Mouse (Mus musculus) stomach, embryonic 14.5 days (tissue): Measurements from ENCODE around the gene AC124502.3. TPM values are rescaled to one million over a fixed set of nuclear protein-coding genes. Genes with fewer than 3 reads are reported as not detected.

Experiments
- ATAC-seq: fragments of 200-750 bp; cut with Nextera tagmentation; 2 replicates; pipeline ENCODE4 v1.8.0; 2017; ENCODE audit warnings: low read depth, moderate TSS enrichment; ENCODE audit not compliant: insufficient number of reproducible peaks, insufficient read depth, low FRiP score
- H3K27ac ChIP-seq: fragments of 300-500 bp; sonication (generic); 2 replicates; pipeline ENCODE4 v1.5.1; 2014; ENCODE audit warnings: mild to moderate bottlenecking, low read length, moderate library complexity, mixed read lengths
- H3K27me3 ChIP-seq: fragments of 300-500 bp; sonication (generic); 2 replicates; pipeline ENCODE4 v1.6.1; 2014; ENCODE audit warnings: low read length, control low read depth, mixed read lengths; ENCODE audit not compliant: control insufficient read depth, insufficient read depth
- H3K36me3 ChIP-seq: fragments of 300-500 bp; sonication (generic); 2 replicates; pipeline ENCODE4 v1.6.1; 2014; ENCODE audit warnings: mild to moderate bottlenecking, control low read depth, low read length, moderate library complexity, mixed read lengths; ENCODE audit not compliant: control insufficient read depth, insufficient read depth
- H3K4me1 ChIP-seq: fragments of 300-500 bp; sonication (generic); 2 replicates; pipeline ENCODE4 v1.6.1; 2014; ENCODE audit warnings: low read length, control low read depth, mixed read lengths; ENCODE audit not compliant: control insufficient read depth, insufficient read depth
- H3K4me2 ChIP-seq: fragments of 300-500 bp; sonication (generic); replicated peaks from 2 replicates; pipeline ENCODE4 v1.6.1; 2014; ENCODE audit warnings: low read depth, low read length, control low read depth
- H3K4me3 ChIP-seq: fragments of 300-500 bp; sonication (generic); 2 replicates; pipeline ENCODE4 v1.5.1; 2014; ENCODE audit warnings: low read depth, low read length, control low read depth
- H3K9ac ChIP-seq: fragments of 300-500 bp; sonication (generic); replicated peaks from 2 replicates; pipeline ENCODE4 v1.6.1; 2014; ENCODE audit warnings: low read depth, mild to moderate bottlenecking, control low read depth, low read length, moderate library complexity, mixed read lengths
- H3K9me3 ChIP-seq: fragments of 300-500 bp; sonication (generic); 2 replicates; pipeline ENCODE4 v1.6.1; 2016; ENCODE audit warnings: low read depth, low read length, control low read depth; ENCODE audit not compliant: control insufficient read depth
- WGBS: fragments of 180-500 bp; shearing (Covaris S2); extraction: QIAGEN DNeasy Blood & Tissue Kit; methylation state at CpG from one replicate; pipeline ENCODE4 v1.1.7; 2014; 5-methylcytosine and 5-hydroxymethylcytosine counted together
- polyA plus RNA-seq: library from polyadenylated mRNA; unstranded; fragments of >200 nt; fragmentation: Nextera tagmentation; extraction: Ambion mirVana; gene quantifications from 2 replicates; pipeline ENCODE4 v1.2.1, GENCODE M21; 2014

Gene AC124502.3
- polyA plus RNA-seq, 1 experiment from 2014 or later: 1.8 TPM

GRCm38 (mm10) chr19:5068570-5069234, 30.0 kb downstream of the AC124502.3 start:
- peak overlapping the region; percentile 60 for H3K9ac ChIP-seq
- H3K36me3 ChIP-seq: no peaks in the 10 kb centered on the region
- 0 out of 2 replicates have a peak, but pooled peaks cover 2% of the 10 kb centered on the region for H3K27me3 ChIP-seq
- H3K9me3 ChIP-seq: no peaks in the 10 kb centered on the region
- H3K4me3 ChIP-seq: peak overlapping the region; percentile 70
- no peak overlapping the region; the same call in 1 of the 2 replicates for H3K27ac ChIP-seq
- peaks cover 45% of the 10 kb centered on the region for H3K4me1 ChIP-seq
- no peak for ATAC-seq
- H3K4me2 ChIP-seq: peak overlapping the region; percentile 76
- 29% methylated on average over 21 of the region's 21 CpGs for WGBS

- H3K4me1 ChIP-seq: peaks cover 44% of the 10 kb centered on the region
- no peaks in the 10 kb centered on the region for H3K9me3 ChIP-seq
- peak overlapping the region; percentile 96; the same call in 1 of the 2 replicates for H3K27ac ChIP-seq
- H3K27me3 ChIP-seq: 0 out of 2 replicates have a peak, but pooled peaks cover 2% of the 10 kb centered on the region
- no peak for ATAC-seq
- peak overlapping the region; percentile 7; the same call in 1 of the 2 replicates for H3K9ac ChIP-seq
- H3K4me3 ChIP-seq: peak overlapping the region; percentile 70
- 70% methylated on average over 5 of the region's 5 CpGs for WGBS
- H3K4me2 ChIP-seq: peak overlapping the region; percentile 76
- H3K36me3 ChIP-seq: no peaks in the 10 kb centered on the region
Measured at GRCm38 (mm10) chr19:5069486-5069885, 30.8 kb downstream of the AC124502.3 start.

- no peak for ATAC-seq
- WGBS: 72% methylated on average over 7 of the region's 7 CpGs
- Histone ChIP-seq H3K36me3 (no peaks in the 10 kb centered on the region), H3K9ac (no peak overlapping the region; the same call in 1 of the 2 replicates), H3K27ac (peak overlapping the region; percentile 96; the same call in 1 of the 2 replicates), H3K4me2 (peak overlapping the region; percentile 76), H3K4me3 (peak overlapping the region; percentile 70), H3K4me1 (peaks cover 39% of the 10 kb centered on the region), H3K9me3 (no peaks in the 10 kb centered on the region), H3K27me3 (0 out of 2 replicates have a peak, but pooled peaks cover 2% of the 10 kb centered on the region)
Measured at GRCm38 (mm10) chr19:5069978-5070377, 31.3 kb downstream of the AC124502.3 start.

- Histone ChIP-seq H3K4me1 (peaks cover 30% of the 10 kb centered on the region), H3K9ac (peak overlapping the region; percentile 55), H3K27me3 (0 out of 2 replicates have a peak, but pooled peaks cover 2% of the 10 kb centered on the region), H3K4me2 (peak overlapping the region; percentile 76), H3K27ac (peak overlapping the region; percentile 96), H3K4me3 (peak overlapping the region; percentile 70), H3K36me3 (no peaks in the 10 kb centered on the region), H3K9me3 (no peaks in the 10 kb centered on the region)
- WGBS: 6% methylated on average over 11 of the region's 11 CpGs
- ATAC-seq: no peak
Measured at GRCm38 (mm10) chr19:5071077-5071476, 32.4 kb downstream of the AC124502.3 start.

GRCm38 (mm10) chr19:5071545-5072369, 33.1 kb downstream of the AC124502.3 start:
- Histone ChIP-seq H3K27ac (peak overlapping the region; percentile 96), H3K4me2 (peak overlapping the region; percentile 76), H3K9ac (peak overlapping the region; percentile 55), H3K4me1 (peaks cover 29% of the 10 kb centered on the region), H3K36me3 (no peaks in the 10 kb centered on the region), H3K27me3 (0 out of 2 replicates have a peak, but pooled peaks cover 2% of the 10 kb centered on the region), H3K9me3 (no peaks in the 10 kb centered on the region), H3K4me3 (peak overlapping the region; percentile 70)
- peak; percentile 82 for ATAC-seq
- WGBS: under 1% methylated on average over 39 of the region's 40 CpGs

GRCm38 (mm10) chr19:5072389-5073019, 33.8 kb downstream of the AC124502.3 start:
- peak overlapping the region; percentile 70 for H3K4me3 ChIP-seq
- H3K9me3 ChIP-seq: no peaks in the 10 kb centered on the region
- WGBS: 3% methylated on average over 20 of the region's 20 CpGs
- peak; percentile 15 for ATAC-seq
- H3K4me1 ChIP-seq: peaks cover 22% of the 10 kb centered on the region
- no peak overlapping the region for H3K9ac ChIP-seq
- H3K36me3 ChIP-seq: no peaks in the 10 kb centered on the region
- peak overlapping the region; percentile 76 for H3K4me2 ChIP-seq
- H3K27me3 ChIP-seq: 0 out of 2 replicates have a peak, but pooled peaks cover 2% of the 10 kb centered on the region
- H3K27ac ChIP-seq: peak overlapping the region; percentile 96

- H3K27ac ChIP-seq: peak overlapping the region; percentile 96; the same call in 1 of the 2 replicates
Measured at GRCm38 (mm10) chr19:5073028-5073427, 34.3 kb downstream of the AC124502.3 start.

GRCm38 (mm10) chr19:5073518-5073917, 34.8 kb downstream of the AC124502.3 start:
- H3K9ac ChIP-seq: no peak overlapping the region
- no peak overlapping the region for H3K4me3 ChIP-seq
- ATAC-seq: no peak
- no peaks in the 10 kb centered on the region for H3K9me3 ChIP-seq
- peak overlapping the region; percentile 76; the same call in 1 of the 2 replicates for H3K4me2 ChIP-seq
- 28% methylated on average over 5 of the region's 5 CpGs for WGBS
- no peaks in the 10 kb centered on the region for H3K36me3 ChIP-seq
- peaks cover 21% of the 10 kb centered on the region for H3K4me1 ChIP-seq
- H3K27ac ChIP-seq: no peak overlapping the region
- H3K27me3 ChIP-seq: 0 out of 2 replicates have a peak, but pooled peaks cover 1% of the 10 kb centered on the region

More at GRCm38 (mm10) chr19:5073028-5073427, 34.3 kb downstream of the AC124502.3 start:
- peak overlapping the region; percentile 70 for H3K4me3 ChIP-seq
- peak overlapping the region; percentile 76 for H3K4me2 ChIP-seq
- under 1% methylated on average over 15 of the region's 15 CpGs for WGBS
- no peak for ATAC-seq
- no peak overlapping the region for H3K9ac ChIP-seq
- H3K36me3 ChIP-seq: no peaks in the 10 kb centered on the region
- H3K27me3 ChIP-seq: 0 out of 2 replicates have a peak, but pooled peaks cover 2% of the 10 kb centered on the region
- peaks cover 21% of the 10 kb centered on the region for H3K4me1 ChIP-seq
- H3K9me3 ChIP-seq: no peaks in the 10 kb centered on the region
